Mouse (Mus musculus): ENCODE results near the gene 1700001P01Rik. TPM values are rescaled to one million over a fixed set of nuclear protein-coding genes. Genes with fewer than 3 reads are reported as not detected.

1700001P01Rik gene
- total and polyA plus RNA-seq, 3 experiments: 0.47 TPM; not detected in 2

- Histone ChIP-seq H3K27me3 (replicated peaks) (no peaks in the 10 kb centered on the region), H3K9me3 (replicated peaks; ENCODE audit: low read length) (no peaks in the 10 kb centered on the region), H3K4me1 (ENCODE audit: control insufficient read depth in 1 of 2, insufficient read depth in 2 of 2) (peaks cover 12 to 73% of the 10 kb centered on the region in 2 experiments), H3K79me2 (replicated peaks; ENCODE audit: control insufficient read depth, extremely low read depth, insufficient read depth, poor library complexity, severe bottlenecking) (no peaks in the 10 kb centered on the region), H3K4me3 (replicated peaks in 1 of 3; ENCODE audit: low read depth in 2 of 3, low read length in 2 of 3, poor library complexity in 1 of 3) (no peak overlapping the region), H3K27ac (ENCODE audit: insufficient read depth, low read depth) (no peak overlapping the region), H3K4me2 (ENCODE audit: insufficient read depth, low read depth, poor library complexity, severe bottlenecking) (no peak overlapping the region), H3K9ac (ENCODE audit: insufficient read depth, low read depth) (no peak overlapping the region), H3K36me3 (replicated peaks in 1 of 2; ENCODE audit: control insufficient read depth in 1 of 2, insufficient read depth in 1 of 2, low read length in 1 of 2) (peaks cover 0 to 81% of the 10 kb centered on the region in 2 experiments)
- in situ Hi-C loops (cut with MboI; ENCODE audit: low pct_ligation_motif_present, low pct_unique_long_range_greater_than_20kb, low sequenced_read_pairs) (no loop called here), dilution Hi-C loops (cut with MboI; ENCODE audit: extremely low pct_ligation_motif_present, extremely low pct_unique_long_range_greater_than_20kb, low sequenced_read_pairs) (no loop called here)
- no peak for TF ChIP-seq MEF2A (IDR thresholded peaks at IDR 0.05; ENCODE audit: borderline replicate concordance, low read depth, low read length)
- no peak for TF ChIP-seq TBP (conservative IDR thresholded peaks at IDR 0.05; ENCODE audit: low read depth, low read length)
- TF ChIP-seq ZC3H11A (IDR thresholded peaks at IDR 0.05; ENCODE audit: low read depth, low read length): no peak
- TF ChIP-seq POLR2AphosphoS2 (IDR thresholded peaks at IDR 0.05; ENCODE audit: low read depth, low read length): no peak
- TF ChIP-seq EP300 (IDR thresholded peaks at IDR 0.05; ENCODE audit: low read length): no peak
- no peak for TF ChIP-seq ZMIZ1 (IDR thresholded peaks at IDR 0.05; ENCODE audit: low read depth, low read length)
- TF ChIP-seq MYC (IDR thresholded peaks at IDR 0.05; ENCODE audit: low read depth, low read length): no peak
- TF ChIP-seq USF2 (conservative IDR thresholded peaks at IDR 0.05; ENCODE audit: low read depth, low read length): no peak
- no peak for TF ChIP-seq HCFC1 (IDR thresholded peaks at IDR 0.05; ENCODE audit: low read depth, low read length)
- DNase-seq (ENCODE audit: extremely low read depth): no peak
Observed at GRCm38 (mm10) chr11:97816176-97816575, 40.5 kb upstream of the 1700001P01Rik start.

- Histone ChIP-seq H3K27me3 (replicated peaks) (no peaks in the 10 kb centered on the region), H3K27ac (ENCODE audit: insufficient read depth, low read depth) (no peak overlapping the region), H3K9me3 (replicated peaks; ENCODE audit: low read length) (no peaks in the 10 kb centered on the region), H3K4me1 (ENCODE audit: control insufficient read depth in 1 of 2, insufficient read depth in 2 of 2) (peaks cover 9 to 69% of the 10 kb centered on the region in 2 experiments), H3K79me2 (replicated peaks; ENCODE audit: control insufficient read depth, extremely low read depth, insufficient read depth, poor library complexity, severe bottlenecking) (no peaks in the 10 kb centered on the region), H3K4me3 (replicated peaks in 1 of 3; ENCODE audit: low read depth in 2 of 3, low read length in 2 of 3, poor library complexity in 1 of 3) (no peak overlapping the region), H3K4me2 (ENCODE audit: insufficient read depth, low read depth, poor library complexity, severe bottlenecking) (no peak overlapping the region), H3K9ac (ENCODE audit: insufficient read depth, low read depth) (no peak overlapping the region), H3K36me3 (replicated peaks in 1 of 2; ENCODE audit: control insufficient read depth in 1 of 2, insufficient read depth in 1 of 2, low read length in 1 of 2) (peaks cover 0 to 79% of the 10 kb centered on the region in 2 experiments)
- in situ Hi-C loops (cut with MboI; ENCODE audit: low pct_ligation_motif_present, low pct_unique_long_range_greater_than_20kb, low sequenced_read_pairs) (no loop called here), dilution Hi-C loops (cut with MboI; ENCODE audit: extremely low pct_ligation_motif_present, extremely low pct_unique_long_range_greater_than_20kb, low sequenced_read_pairs) (no loop called here)
- TF ChIP-seq E2F4 (IDR thresholded peaks at IDR 0.05; ENCODE audit: insufficient replicate concordance, low read depth, low read length): no peak
- TF ChIP-seq EP300 (IDR thresholded peaks at IDR 0.05; ENCODE audit: low read length): no peak
- TF ChIP-seq CHD2 (IDR thresholded peaks at IDR 0.05; ENCODE audit: low read length): no peak
- TF ChIP-seq MYC (IDR thresholded peaks at IDR 0.05; ENCODE audit: low read depth, low read length): no peak
- no peak for TF ChIP-seq SMC3 (IDR thresholded peaks at IDR 0.05; ENCODE audit: low read depth, low read length)
- no peak for TF ChIP-seq MXI1 (IDR thresholded peaks at IDR 0.05; ENCODE audit: low read depth, low read length)
- TF ChIP-seq ELF1 (IDR thresholded peaks at IDR 0.05; ENCODE audit: low read depth, low read length): no peak
- TF ChIP-seq NELFE (IDR thresholded peaks at IDR 0.05; ENCODE audit: low read depth, low read length): no peak
- no peak for TF ChIP-seq USF1 (IDR thresholded peaks at IDR 0.05; ENCODE audit: low read depth, low read length)
- no peak for TF ChIP-seq ZMIZ1 (IDR thresholded peaks at IDR 0.05; ENCODE audit: low read depth, low read length)
- no peak for TF ChIP-seq MAX (IDR thresholded peaks at IDR 0.05; ENCODE audit: low read length)
- TF ChIP-seq ETS1 (conservative IDR thresholded peaks at IDR 0.05; ENCODE audit: low read depth, low read length): no peak
- TF ChIP-seq KAT2A (IDR thresholded peaks at IDR 0.05; ENCODE audit: insufficient replicate concordance, low read length): no peak
- TF ChIP-seq RCOR1 (conservative IDR thresholded peaks at IDR 0.05; ENCODE audit: low read depth, low read length): no peak
- no peak for TF ChIP-seq SIN3A (IDR thresholded peaks at IDR 0.05; ENCODE audit: low read length)
- TF ChIP-seq USF2 (conservative IDR thresholded peaks at IDR 0.05; ENCODE audit: low read depth, low read length): no peak
- TF ChIP-seq POLR2AphosphoS2 (IDR thresholded peaks at IDR 0.05; ENCODE audit: low read depth, low read length): no peak
- DNase-seq (ENCODE audit: extremely low read depth): no peak
Observed at GRCm38 (mm10) chr11:97815736-97816135, 40.0 kb upstream of the 1700001P01Rik start.
